Mouse (Mus musculus) stomach, postnatal 0 days (tissue): ENCODE data around the gene Akr1b8.

Experiments
- CTCF ChIP-seq: IDR thresholded peaks from 2 replicates; pipeline ENCODE4 v1.5.1; 2016; ENCODE audit warnings: antibody characterized with exemption, low read depth, mild to moderate bottlenecking, moderate library complexity
- EP300 ChIP-seq: optimal IDR thresholded peaks from 2 replicates; pipeline ENCODE3; 2016; ENCODE audit warnings: antibody characterized with exemption

- TF ChIP-seq EP300, result no peak
- no peak for TF ChIP-seq CTCF
Measured at GRCm38 (mm10) chr6:34313386-34313785, 40.5 kb upstream of the Akr1b8 start.
